Mouse (Mus musculus): ENCODE results near the gene Ncdn.

Gene Ncdn

DNA sequence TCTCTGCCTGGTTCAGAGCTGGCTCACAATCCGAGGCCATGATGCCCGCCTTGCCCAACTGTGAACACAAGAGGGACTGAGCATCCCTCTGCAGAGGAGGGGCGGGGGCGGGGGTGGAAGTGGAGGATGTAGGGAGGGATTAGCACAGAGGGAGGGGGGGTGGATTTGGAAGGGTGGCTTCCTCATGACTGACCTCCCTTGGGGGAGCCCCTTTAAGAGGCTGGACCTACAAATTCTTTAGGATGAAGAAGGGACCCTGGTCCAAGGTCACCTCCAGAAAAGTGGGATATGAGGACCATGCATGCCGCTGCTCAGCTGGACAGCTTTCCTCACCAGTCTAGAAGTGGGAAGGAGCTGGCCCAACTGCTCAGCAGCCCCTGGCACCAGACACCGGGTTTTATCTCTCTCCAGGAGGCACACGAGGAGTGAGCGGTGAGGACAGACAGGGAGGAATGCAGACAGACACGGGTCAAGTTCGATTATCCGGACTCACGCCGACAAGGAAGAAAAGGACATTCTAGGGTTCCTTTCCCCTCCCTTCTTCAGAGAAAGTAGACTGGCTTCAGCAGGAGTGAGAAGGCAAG, 1.1 kb downstream of the Ncdn start:
- DNase-seq = no peak

DNA sequence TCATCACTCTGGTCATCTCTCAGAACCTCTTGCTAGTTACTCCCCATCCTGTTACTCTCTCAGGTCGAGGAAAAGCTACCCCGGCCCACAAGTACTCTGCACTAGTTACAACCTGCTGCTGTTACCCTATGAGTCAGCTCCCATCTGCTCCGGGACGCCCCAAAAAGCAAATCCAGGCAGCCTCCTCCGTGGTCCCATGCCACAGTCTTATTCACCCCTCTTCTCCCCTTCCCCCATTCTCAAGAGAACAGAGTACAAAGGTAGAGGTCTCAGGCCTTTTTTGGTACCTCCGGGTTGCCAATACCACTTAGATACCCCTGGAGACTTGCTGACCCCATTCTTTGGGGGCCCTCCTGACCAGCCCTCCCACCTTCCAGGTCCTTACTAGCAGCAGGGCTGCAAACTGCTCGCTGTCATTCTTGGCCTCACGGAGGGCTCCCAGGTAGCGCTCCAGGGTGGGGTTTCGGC, 1.6 kb downstream of the Ncdn start:
- DNase-seq = no peak

DNA sequence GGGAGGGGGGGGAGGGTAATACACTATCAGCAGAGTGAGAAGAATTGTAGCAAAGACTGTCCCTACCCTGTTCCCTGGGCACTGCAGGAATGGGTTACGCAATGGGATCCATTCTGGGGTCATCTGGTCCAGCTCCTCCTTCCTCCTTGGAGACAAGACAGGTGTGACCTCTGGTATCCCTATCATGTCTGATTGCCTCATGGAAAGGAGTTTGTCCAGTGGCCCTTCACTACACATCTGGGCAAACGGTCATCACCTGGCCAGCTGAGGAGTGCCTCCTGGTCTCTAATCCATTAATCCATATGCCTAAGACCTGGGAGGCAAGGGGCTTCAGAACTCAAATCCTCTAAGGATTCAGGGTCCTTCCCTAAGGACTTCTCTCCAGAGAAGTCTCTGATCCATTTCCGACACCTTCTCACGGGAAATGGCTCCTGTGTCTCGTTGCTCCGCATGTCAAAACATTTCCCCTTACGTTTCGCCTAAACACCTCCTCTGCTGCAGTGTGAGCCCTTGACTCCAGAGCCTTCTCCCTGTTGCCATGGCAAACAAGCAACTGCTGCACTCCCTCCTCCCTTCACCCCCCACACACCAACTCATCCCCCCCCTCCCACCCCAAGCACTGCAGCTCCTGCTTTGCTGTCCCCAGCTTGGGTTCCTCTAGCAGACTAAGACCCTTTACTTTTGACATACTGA, 2.2 kb downstream of the Ncdn start:
- no peak for DNase-seq

DNA sequence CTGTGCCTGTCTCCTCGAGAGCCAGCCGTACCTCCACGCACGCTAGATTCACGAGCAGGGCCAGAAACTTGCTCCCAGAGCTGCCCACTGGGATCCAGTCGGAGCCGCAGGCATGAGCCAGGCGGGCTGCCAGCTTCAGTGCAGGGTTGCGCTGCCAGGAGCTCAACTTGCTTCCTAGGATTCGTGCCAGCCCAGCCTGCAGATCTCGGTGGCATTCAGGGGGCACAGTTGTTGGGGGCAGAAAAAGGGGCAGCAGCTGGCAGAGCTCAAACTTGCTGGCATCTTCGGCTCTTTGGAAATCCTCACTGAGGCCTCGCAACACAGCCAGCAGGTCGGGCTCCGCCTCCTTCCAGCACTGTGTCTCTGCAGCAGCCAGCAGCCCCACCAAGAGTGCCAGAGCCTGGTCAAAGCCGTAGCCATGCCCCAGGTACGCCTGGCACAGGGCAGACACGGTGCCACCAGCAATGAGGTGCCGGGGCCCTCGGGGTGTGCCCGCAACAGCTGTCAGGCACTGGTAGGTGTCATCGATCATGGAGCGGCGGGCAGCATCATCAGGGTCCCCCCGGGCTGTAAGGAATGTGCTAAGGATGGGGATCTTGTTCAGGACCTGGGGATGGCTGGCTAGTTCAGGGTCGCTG, 3.1 kb downstream of the Ncdn start:
- DNase-seq = no peak

DNA sequence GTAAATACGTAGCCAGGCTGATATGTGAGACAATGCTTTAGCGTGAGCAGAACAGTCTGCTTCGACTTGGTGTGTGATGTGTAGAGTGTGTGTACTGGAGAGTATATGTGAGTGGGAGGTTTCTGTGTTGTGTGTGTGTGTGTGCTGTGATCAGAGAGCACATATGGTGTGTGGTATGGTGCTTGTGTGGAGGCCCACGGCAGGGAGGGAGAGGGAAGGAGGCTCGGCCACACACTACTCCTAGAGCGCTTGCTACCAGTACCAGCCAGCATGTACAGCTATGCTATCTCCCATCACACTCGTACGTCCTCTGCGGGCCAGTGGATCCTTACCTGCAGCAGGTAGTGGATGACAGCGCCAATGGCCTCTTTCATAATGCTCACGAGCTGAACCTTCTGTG, 3.7 kb downstream of the Ncdn start:
- DNase-seq = no peak

DNA sequence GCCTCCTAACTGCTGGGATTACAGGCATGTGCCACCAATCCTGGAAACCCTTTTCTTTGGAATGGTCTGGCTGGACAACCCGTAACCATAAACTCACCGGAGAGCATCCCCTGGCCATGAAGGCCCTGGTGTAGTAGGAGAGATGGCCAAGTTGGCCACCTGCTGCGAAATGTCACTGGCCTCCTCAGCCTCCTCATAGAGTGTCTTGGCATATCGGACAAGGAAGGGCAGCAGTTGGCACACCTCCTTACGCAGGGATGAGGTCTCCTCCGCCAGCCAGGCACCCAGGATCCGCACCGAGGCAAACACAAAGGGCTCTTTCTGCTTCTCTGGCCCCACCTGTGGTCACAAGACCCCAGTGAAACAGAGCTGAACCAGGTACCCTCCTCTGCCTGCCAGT, 4.9 kb downstream of the Ncdn start:
- no peak for DNase-seq

DNA sequence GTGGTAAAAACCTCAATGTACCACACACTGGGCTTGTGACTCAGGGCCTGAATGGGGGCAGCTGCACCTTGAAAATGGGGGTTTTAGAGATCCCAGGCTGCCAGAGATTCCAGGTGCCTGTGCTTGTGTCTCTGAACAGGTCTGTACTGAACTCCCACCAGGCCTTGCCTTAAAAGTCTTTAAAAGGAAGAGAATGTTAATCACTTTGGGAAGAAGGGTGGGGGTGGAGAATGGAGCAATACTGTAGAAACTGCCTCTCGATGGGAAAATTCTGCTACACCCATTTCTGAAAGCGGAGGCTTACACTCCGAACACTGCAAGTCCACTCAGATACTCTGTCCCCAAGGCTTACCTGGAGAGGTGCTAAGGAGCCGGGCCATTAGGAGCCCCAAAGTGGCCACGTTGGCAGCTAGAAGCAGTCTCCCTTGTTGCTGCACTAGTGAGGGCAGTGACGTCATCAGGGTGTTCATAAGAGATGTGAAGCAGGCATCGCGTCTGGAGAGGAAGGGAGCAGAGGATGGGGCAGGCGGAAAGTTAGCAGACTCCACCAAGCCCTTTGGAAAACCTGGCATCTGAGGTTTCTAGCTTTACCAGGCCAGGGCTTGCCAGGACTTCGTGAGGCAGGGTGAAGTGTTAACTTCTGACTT, 6.9 kb downstream of the Ncdn start:
- DNase-seq = no peak

DNA sequence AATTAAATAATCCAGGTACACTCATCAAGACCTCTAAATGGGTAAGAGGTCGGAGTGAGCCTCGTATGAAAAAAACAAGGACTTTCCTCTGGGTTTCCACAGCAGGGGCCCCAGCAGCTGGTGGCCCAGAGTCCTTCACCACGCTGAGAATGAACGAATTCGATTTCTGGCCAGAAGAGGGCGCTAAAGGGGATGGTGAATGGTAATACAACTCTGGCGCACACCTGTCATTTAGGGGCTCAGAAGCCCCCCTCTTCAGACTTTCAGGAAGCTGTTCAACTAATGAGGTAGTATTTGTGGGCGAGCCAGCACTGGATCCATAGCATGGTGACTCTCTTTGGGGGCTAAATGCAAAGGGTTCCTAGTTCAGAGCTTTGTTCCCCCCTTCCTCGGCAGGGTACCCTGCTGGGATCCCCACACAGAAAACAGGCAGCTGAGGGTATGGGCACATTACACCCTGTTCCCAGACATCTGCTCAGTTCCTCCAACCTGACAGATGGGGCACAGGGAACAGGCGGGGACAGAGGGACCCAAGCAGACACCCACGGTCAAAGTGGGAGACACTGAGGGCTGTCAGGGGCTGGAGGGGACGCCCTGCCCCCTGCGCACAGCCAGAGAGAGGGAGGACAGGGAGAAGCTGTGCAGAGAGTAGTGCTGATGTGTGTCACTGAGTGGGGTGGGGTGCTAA, 7.6 kb downstream of the Ncdn start:
- DNase-seq = peak; percentile 69

DNA sequence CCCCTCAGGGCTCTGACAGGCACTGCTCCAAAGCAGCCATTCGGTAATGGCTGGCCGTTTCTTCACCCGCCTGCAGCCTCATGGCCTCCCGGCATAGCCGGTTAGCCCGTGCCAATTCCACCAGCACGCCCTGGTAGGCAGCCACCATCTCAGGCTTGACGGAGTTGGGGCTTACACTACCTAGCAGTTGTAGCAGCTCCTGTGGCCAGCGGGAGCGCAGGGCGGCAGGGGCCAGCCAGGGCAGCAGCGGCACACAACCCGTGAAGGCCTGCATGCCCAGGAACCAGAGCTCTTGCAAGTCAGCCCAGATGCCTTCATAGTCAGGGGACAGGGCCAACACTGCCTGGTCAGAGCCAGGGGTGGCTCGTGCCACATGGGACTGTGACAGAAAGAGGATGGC, 8.4 kb downstream of the Ncdn start:
- no peak for DNase-seq

DNA sequence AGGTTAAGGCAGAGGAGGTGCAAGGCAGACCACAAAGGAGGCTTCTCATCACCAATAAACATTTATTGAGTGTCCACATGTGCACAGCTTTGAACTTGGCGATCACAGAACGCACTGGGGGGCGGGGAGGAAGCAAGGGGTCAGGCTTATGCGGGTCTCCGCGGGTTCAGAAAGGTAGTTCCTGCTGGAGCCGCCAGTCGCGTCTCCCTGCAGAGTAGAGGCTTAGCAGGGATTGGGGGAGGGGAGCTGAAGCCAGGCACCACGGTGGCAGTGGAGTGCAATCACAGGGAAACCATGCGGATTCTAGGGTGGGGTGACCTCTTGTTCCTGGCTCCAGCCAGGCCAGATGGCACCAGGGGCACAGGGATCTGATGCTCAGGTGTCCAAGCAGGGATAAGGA, 9.5 kb downstream of the Ncdn start:
- DNase-seq = no peak

DNA sequence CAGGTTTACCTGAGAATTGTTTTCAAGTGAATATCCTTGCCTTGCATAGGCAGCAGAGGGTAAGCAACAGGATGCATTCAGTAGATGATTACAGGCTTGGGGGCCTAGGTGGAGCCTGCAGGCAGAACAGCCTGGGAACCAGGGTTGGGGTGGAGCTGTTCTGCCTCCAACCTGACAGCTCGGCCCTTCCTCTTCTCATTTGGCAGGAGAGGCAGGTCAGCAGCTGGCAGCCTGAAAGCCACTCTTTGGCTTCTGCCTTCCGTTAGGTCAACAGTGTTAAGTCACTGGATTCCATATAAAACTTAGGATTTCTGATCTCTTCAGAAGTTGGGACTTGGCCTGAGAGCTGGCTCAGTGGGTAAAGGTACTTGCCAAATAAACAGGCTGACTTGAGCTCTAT, 10.3 kb downstream of the Ncdn start:
- DNase-seq = no peak

DNA sequence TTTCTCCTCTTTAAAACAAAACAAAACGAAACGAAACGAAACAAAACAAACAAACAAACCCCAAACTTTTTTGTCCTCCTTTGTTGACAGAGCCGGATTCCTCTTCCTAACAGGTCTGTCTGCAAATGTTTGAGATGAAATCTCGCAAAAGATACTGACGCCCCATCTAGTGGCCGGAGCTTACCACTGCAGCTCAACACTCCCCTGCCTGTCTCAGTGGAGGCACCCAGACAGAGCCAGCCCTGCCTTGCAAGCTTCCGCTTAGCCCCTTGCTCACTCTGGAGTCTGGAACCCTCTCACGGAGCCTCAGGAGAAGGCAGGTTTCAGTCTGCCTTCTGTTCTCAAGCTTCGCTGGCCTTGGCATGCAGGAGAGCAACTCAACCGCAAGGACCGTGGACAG, 11.8 kb downstream of the Ncdn start:
- DNase-seq = peak; percentile 84

DNA sequence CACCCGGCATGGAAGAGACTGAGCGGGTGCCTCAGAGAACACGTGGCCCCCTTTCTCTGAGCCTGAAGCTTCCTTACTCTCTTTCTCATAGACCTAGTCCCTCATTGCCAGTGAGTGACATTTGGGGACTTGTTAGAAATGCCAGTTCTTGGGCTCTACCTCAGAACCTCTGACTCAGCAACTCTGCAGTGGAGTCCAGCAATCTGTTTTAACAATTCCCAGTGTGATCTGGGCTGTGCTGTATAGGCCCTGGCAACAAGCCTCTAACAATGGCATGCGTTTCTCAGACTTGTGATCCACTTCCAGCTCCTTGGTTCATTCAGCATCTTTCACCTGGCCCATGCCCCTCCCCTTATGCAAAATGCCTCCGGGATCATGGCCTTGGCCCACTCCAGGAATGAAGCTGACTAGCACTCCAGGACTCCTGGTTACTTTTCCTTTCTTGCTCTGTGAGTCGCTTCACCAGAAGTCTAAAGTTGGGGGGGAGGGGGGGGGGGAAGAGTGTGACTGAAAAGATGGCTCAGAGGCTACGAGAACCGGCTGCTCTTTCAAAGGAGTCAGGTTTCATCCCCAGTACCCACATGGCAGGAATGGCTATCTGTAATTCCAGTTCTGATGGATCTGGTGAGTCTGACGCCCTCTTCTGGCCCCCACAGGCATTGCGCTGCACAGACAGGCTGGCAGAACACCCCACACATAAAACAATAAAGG, 13.1 kb downstream of the Ncdn start:
- DNase-seq = no peak

DNA sequence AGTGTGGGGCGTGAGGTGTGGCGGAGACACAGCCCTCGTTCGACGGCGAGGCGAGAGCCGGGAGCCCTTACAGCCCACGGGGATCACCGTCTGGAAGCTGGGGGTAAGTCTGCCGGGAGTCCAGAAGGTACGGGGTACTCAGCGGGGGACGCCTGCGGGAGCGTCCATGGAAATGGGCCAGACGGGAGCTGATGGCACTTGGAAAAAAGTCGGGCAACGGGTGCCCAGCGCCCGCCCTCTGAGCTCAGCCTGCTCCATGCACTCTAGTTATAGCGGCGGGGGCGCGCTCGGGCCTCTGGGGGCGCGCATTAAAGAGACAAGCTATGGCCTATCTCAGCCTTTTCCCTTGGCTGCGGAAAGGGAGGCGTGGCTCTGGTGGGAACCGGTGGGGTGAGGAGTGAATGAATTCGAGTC, 17.2 kb downstream of the Ncdn start, which contains the start of gene Tfap2e:
TSS of gene Tfap2e (minus strand) at position 240 of the 414 bp plus-strand sequence.
- DNase-seq = no peak

DNA sequence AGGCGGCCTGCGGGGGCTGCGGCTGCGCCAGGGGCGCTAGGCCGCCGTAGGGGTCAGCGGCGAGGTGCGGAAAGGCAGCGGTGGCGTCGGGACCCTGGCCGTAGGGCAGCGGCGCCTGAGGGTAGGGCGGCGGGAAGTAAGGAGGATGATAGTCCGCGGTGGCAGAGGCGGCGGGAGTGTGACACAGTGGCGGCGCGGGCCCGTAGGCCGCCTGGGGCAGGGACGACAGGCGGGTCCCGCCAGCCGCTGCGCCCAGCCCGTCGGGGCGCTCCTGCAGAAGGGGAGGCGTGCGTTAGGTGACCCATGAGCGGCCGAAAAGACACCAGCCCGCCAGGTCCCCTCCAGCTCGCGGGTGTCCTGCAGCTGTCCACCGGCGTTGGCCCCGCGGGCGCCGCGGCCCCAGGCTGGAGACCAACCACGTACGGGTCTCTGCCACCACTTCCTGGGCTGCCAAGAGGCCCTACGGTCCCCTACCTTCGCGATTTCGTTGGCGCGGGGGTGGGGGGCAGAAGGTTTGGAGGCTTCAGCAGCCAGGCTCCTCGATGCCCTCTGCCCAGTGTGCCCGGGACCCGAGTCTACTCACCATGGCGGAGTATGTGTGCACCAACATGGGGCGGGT, 17.7 kb downstream of the Ncdn start:
- DNase-seq = no peak

DNA sequence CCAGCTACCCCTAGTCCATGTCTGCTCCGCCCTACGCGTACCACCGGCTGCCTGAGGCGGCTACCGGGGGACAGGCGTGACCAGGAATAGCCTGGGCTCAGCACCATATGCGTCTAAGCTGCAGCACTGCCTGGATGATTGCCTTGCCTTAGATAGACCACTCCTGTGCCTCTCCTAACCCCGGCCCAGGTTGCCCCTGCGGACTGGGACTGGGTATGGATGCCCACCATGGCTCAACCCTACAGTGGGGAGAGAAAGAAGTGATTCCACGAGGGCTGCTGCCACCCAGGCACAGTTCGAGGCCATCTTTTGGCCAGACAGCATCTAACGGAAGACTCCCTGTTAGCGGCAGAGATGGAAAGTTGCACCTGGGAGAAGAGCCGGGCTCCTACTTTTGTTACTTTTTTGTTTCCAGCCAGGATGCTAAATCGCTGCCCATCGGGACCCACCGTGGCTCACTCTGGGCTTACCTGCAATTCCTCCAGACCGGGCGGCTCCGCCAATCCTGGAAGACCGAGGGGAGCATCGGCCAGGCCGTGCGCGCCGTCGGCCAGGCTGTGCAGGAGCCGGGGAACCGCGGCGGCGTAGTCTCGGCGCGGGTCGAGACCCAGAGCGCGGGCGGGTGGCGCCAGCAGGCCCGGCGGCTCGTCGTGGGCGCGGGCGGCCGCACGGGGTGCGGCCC, 18.4 kb downstream of the Ncdn start:
- DNase-seq = no peak

DNA sequence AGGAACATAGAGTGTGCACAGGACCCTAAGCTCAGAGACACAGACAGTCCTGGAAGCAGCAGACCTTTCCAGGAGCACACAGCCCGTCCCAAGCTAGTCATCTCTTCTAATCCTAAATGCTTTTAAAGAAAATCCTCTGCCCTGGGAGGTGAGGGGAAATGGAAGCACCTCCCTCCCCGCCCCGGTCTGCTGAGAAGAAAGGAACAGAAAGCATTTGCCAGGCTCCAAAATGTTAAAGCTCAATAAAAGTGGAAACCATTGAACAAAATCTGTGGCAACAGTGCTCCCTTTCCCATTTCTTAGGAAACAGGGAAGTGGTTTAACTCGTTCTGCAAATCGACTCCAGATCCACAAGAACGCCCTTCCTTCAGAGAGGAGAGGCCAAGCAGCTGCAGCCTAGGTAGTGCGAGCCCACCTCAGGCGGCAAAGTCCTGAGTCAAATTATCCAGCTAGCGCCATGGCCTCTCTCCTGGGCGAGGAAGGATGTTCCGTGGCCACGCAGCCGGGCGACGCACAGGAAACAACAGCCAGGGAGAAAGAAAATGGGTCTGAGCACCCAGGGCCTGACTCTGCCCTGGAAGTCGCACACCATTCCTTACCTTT, 19.1 kb downstream of the Ncdn start:
- no peak for DNase-seq

DNA sequence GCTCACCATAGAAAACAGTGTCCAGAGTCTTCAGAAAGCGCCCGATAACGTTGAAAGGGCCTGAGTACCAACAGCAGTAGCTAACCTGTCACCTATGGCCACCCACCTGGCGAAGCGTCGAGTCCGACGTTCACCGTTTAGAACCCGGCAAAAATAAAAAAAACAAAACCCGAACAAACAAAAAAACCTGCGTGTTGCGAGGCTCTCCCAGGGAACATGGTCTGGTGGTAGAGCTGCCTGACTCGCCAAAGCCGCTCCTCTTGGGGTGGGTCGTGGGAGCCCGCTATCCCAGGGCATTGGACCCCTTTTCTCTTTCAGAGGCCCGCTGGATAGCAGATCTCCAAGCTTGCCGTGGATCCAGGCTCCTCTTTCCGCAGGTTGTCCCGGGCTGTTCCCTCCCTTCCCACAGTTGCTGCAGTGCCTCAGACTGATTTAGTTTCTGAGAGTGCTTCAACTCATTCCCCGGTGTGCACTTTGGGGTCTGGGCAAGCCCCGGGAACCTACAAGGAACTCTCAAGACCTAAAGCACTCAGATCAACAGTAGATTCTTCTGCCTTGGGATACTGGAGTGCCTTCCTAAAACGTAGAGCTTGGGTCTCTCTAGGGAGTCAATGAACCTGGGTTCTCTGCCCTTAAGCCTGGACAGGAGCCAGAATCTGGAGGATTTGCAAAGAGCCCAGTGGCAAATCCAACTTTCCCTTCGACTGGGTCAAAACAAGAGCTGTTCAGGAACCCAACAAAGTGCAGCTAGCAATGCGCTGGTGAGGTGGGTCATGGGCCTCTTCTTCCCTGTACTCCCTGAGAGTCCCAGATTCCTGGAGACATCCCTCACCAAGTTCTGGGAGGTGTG, 20.5 kb downstream of the Ncdn start:
- no peak for DNase-seq

DNA sequence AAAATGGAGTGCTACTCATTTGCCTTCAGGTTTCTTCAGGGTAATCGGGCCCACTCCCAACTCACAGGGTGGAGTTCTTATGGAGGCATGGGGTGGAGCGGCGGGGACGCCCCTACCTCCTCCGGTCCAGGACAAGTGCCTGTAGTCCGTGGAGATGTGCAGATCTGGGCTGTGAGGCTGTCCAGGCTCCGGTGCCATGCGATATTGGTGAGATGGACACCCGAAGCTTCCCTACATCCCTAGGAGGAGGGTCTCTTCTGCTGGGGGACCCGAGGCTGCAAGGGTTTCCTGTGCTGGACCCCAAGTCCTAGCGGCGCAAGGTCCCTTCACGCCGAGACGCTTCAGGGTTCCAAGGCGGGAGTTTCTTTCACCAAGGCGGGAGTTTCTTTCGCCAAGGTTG, 21.1 kb downstream of the Ncdn start:
- no peak for DNase-seq

DNA sequence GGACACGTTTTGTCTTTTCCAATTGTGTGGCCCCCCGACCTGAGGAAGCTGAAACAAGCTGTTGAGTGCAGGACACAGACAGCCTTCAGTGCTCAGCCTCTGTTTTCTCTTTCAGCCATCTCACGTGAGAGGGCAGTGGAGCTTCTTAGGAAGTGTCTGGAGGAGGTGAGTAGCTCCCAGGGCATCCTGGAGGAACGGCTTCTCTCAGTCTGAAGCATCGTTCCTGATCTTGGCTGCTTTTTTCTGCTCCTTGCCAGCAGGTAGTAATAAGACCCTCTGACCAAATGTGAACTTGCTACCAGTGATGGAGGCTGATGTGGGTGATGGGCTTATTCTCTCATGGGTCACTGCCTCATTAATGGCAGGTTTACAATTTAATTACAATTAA, 45.8 kb downstream of the Ncdn start:
- DNase-seq = no peak
